Mouse (Mus musculus): ENCODE results near the gene Grk4.
A peak's percentile ranks its signal among the peaks of the same experiment; 100 is the strongest.

The Grk4 gene

GRCm38 (mm10) chr5:34659686-34660590, at the start of gene Grk4, which contains the start of gene Nop14:
Gene Grk4 (plus strand): TSS chr5:34660379.
Gene Nop14 (minus strand): TSS chr5:34660148.
- DNase-seq (ENCODE audit: low read depth) = peak; percentile 100

GRCm38 (mm10) chr5:34632996-34633395, 27.2 kb upstream of the Grk4 start:
- DNase-seq (ENCODE audit: low read depth) = peak; percentile 48

- no peak for DNase-seq (ENCODE audit: low read depth)
These were observed 26.5 kb upstream of the Grk4 start for GRCm38 (mm10) chr5:34633641-34634040.

GRCm38 (mm10) chr5:34634746-34635400, 25.3 kb upstream of the Grk4 start:
- DNase-seq (ENCODE audit: low read depth) = no peak

GRCm38 (mm10) chr5:34635665-34636192, 24.4 kb upstream of the Grk4 start:
- no peak for DNase-seq (ENCODE audit: low read depth)

GRCm38 (mm10) chr5:34636481-34637287, 23.5 kb upstream of the Grk4 start, which contains the start of gene Mfsd10:
Gene Mfsd10 (minus strand): TSS chr5:34637212.
- DNase-seq (ENCODE audit: low read depth) = peak; percentile 78

- DNase-seq (ENCODE audit: low read depth) = no peak
These were observed 22.5 kb upstream of the Grk4 start for GRCm38 (mm10) chr5:34637591-34638156.

GRCm38 (mm10) chr5:34641991-34642390, 18.2 kb upstream of the Grk4 start:
- no peak for DNase-seq (ENCODE audit: low read depth)

GRCm38 (mm10) chr5:34642932-34643331, 17.2 kb upstream of the Grk4 start:
- peak; percentile 54 for DNase-seq (ENCODE audit: low read depth)

GRCm38 (mm10) chr5:34647581-34647980, 12.6 kb upstream of the Grk4 start:
- DNase-seq (ENCODE audit: low read depth) = no peak

- DNase-seq (ENCODE audit: low read depth) = no peak
These were observed 7.2 kb upstream of the Grk4 start for GRCm38 (mm10) chr5:34652961-34653360.

GRCm38 (mm10) chr5:34654881-34655280, 5.3 kb upstream of the Grk4 start:
- DNase-seq (ENCODE audit: low read depth) = no peak

GRCm38 (mm10) chr5:34657556-34657955, 2.6 kb upstream of the Grk4 start:
- no peak for DNase-seq (ENCODE audit: low read depth)

- no peak for DNase-seq (ENCODE audit: low read depth)
These were observed 482 bp downstream of the Grk4 start for GRCm38 (mm10) chr5:34660591-34661130.

- no peak for DNase-seq (ENCODE audit: low read depth)
These were observed 1.7 kb downstream of the Grk4 start for GRCm38 (mm10) chr5:34661909-34662308.

- no peak for DNase-seq (ENCODE audit: low read depth)
These were observed 3.1 kb downstream of the Grk4 start for GRCm38 (mm10) chr5:34663231-34663630.

GRCm38 (mm10) chr5:34669493-34669892, 9.3 kb downstream of the Grk4 start:
- DNase-seq (ENCODE audit: low read depth) = no peak

GRCm38 (mm10) chr5:34670280-34670679, 10.1 kb downstream of the Grk4 start:
- peak; percentile 36 for DNase-seq (ENCODE audit: low read depth)

- no peak for DNase-seq (ENCODE audit: low read depth)
These were observed 29.7 kb downstream of the Grk4 start for GRCm38 (mm10) chr5:34689868-34690267.

- DNase-seq (ENCODE audit: low read depth) = no peak
These were observed 32.6 kb downstream of the Grk4 start for GRCm38 (mm10) chr5:34692782-34693181.

GRCm38 (mm10) chr5:34695521-34695920, 35.3 kb downstream of the Grk4 start:
- no peak for DNase-seq (ENCODE audit: low read depth)

Data from c-Kit-positive CD71-positive TER-119-negative erythroid progenitor cells, embryonic 14.5 days (primary cell).